Mouse (Mus musculus) lung, postnatal 0 days (tissue): Measurements from ENCODE around the gene Upk3a. TPM values are rescaled to one million over a fixed set of nuclear protein-coding genes. Genes with fewer than 3 reads are reported as not detected.

Experiments
- ATAC-seq: fragments of 200-750 bp; cut with Nextera tagmentation; 2 replicates; pipeline ENCODE4 v1.8.0; 2017; ENCODE audit warnings: moderate library complexity
- DNase-seq: peaks from one replicate; pipeline ENCODE4 v3.0.0-alpha.2; 2016; ENCODE audit warnings: low spot score
- H3K27ac ChIP-seq: fragments of 300-500 bp; sonication (generic); 2 replicates; pipeline ENCODE4 v1.5.1; 2014; ENCODE audit warnings: antibody characterized with exemption, mild to moderate bottlenecking, low read length, mixed read lengths
- H3K27me3 ChIP-seq: fragments of 300-500 bp; sonication (generic); replicated peaks from 2 replicates; pipeline ENCODE4 v1.6.1; 2014; ENCODE audit warnings: low read length, mixed read lengths; ENCODE audit not compliant: insufficient read depth
- H3K36me3 ChIP-seq: fragments of 300-500 bp; sonication (generic); 2 replicates; pipeline ENCODE4 v1.6.1; 2014; ENCODE audit warnings: low read length, mixed read lengths; ENCODE audit not compliant: insufficient read depth
- H3K4me1 ChIP-seq: fragments of 300-500 bp; sonication (generic); 2 replicates; pipeline ENCODE4 v1.6.1; 2014; ENCODE audit warnings: antibody characterized with exemption, low read depth, low read length, mixed read lengths; ENCODE audit not compliant: insufficient read depth
- H3K4me2 ChIP-seq: fragments of 300-500 bp; sonication (generic); replicated peaks from 2 replicates; pipeline ENCODE4 v1.6.1; 2014; ENCODE audit warnings: low read depth, mild to moderate bottlenecking, low read length, moderate library complexity, mixed read lengths
- H3K4me3 ChIP-seq: fragments of 300-500 bp; sonication (generic); 2 replicates; pipeline ENCODE4 v1.5.1; 2014; ENCODE audit warnings: low read depth, low read length
- H3K9ac ChIP-seq: fragments of 300-500 bp; sonication (generic); replicated peaks from 2 replicates; pipeline ENCODE4 v1.6.1; 2014; ENCODE audit warnings: low read depth, mild to moderate bottlenecking
- H3K9me3 ChIP-seq: fragments of 300-500 bp; sonication (generic); 2 replicates; pipeline ENCODE4 v1.6.1; 2016; ENCODE audit warnings: low read length, mixed read lengths
- CTCF ChIP-seq: IDR thresholded peaks from 2 replicates; pipeline ENCODE4 v1.5.1; 2016; ENCODE audit warnings: antibody characterized with exemption, mild to moderate bottlenecking
- EP300 ChIP-seq: IDR thresholded peaks from 2 replicates; pipeline ENCODE4 v1.6.1; 2016; ENCODE audit warnings: antibody characterized with exemption, mild to moderate bottlenecking, control low read depth
- WGBS: fragments of 180-500 bp; shearing (Covaris S2); extraction: QIAGEN DNeasy Blood & Tissue Kit; methylation state at CpG from one replicate; pipeline ENCODE4 v1.1.7; 2014; 5-methylcytosine and 5-hydroxymethylcytosine counted together
- polyA plus RNA-seq: library from polyadenylated mRNA; unstranded; fragments of >200 nt; fragmentation: Nextera tagmentation; extraction: Ambion mirVana; gene quantifications from 2 replicates; pipeline ENCODE4 v1.2.1, GENCODE M21; 2015

The Upk3a gene
- polyA plus RNA-seq, 1 experiment from 2014 or later: 41.0 TPM

DNA sequence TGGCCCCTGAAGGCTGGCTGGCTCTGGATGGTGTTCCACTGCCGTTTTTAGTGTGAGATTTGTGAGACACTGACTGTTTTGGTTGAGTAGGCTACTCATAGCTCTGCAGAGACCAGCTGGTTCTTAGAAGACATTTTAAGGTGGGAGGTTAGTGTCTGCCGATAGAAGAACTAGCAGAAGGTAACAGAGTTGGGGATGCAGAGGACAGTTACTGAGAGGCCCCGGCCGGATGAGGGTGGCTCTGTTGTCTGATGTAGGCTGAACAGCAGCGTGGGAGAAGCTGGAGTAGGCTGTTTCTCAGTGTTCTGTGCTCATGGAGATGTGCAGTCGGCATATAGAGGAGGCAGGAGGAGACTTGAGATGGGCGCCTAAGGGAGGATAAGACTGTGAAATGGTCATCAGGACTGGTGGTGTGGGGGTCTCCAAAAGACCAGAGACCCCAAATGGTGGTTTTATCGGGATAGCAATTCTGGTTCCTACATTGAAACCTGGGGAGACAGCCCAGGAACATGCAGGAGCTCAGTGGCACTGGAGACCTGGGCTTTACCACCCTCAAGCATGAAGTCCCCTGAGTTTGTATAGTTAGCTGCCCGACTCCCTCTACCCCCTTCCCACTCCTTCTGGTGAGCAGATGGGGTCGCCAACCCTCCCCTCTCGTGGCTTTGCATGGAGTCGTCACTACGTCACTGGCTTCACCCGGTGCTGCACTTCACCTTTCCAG, 29.4 kb downstream of the Upk3a start:
- TF ChIP-seq EP300 (no peak), CTCF (no peak)
- H3K36me3 ChIP-seq: peaks cover 27% of the 10 kb centered on the region; the same call in 1 of the 2 replicates
- 90% methylated on average over 14 of the region's 14 CpGs for WGBS

DNA sequence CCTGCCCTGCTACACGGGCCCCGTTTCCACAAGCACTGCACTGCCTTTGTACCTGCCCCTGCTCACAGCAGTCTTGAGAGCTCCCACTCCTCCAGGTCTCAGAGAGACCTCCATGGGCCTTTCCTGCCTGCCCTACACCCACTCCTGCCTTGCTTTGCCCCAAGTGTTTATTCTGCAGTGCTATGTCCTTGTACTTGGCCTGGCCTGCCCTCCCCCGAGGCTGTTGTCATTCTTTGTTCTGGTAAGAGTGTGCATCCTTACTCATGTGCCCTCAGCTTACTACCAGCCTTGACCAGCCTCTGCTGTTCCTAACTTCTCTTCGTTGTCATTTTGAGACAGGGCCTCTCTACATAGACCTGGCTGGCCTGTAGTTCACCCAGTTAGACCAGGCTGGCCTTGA, 30.9 kb downstream of the Upk3a start:
- peaks cover 27% of the 10 kb centered on the region; the same call in 1 of the 2 replicates for H3K36me3 ChIP-seq
- H3K9ac ChIP-seq: no peak overlapping the region
- no peak overlapping the region for H3K27ac ChIP-seq
- H3K4me1 ChIP-seq: no peaks in the 10 kb centered on the region
- no peak for ATAC-seq
- no peaks in the 10 kb centered on the region for H3K9me3 ChIP-seq
- no peak overlapping the region for H3K4me3 ChIP-seq
- no peak for DNase-seq
- TF ChIP-seq CTCF: no peak
- no peak for TF ChIP-seq EP300
- no peak overlapping the region for H3K4me2 ChIP-seq
- no peaks in the 10 kb centered on the region for H3K27me3 ChIP-seq
- WGBS: 86% methylated on average over 4 of the region's 4 CpGs

More for the DNA sequence above, 29.4 kb downstream of the Upk3a start:
- ATAC-seq: no peak
- Histone ChIP-seq H3K4me2 (no peak overlapping the region), H3K9me3 (no peaks in the 10 kb centered on the region), H3K27ac (no peak overlapping the region), H3K27me3 (no peaks in the 10 kb centered on the region), H3K9ac (no peak overlapping the region), H3K4me3 (no peak overlapping the region), H3K4me1 (peaks cover 3% of the 10 kb centered on the region; the same call in 1 of the 2 replicates)
- DNase-seq: no peak

DNA sequence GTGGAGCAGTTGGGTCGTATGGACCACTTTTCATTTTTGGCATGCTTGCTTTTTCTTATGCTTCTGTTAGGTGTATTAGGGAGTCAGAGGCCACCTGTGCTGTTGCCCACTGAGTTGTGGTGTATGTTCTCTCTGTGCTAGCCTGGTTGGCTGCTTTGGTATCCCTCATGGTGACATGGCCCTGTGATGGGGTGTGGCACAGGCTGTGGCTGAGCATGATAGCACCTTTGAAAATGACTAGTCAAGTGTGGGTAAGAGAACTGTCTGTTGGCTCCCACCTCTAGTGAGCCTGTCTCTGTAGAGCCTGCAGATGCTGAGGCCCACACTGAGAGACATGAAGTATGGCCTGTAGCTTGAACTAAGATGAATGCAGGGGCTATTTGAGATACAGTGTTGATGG, 32.8 kb downstream of the Upk3a start:
- TF ChIP-seq EP300: no peak
- TF ChIP-seq CTCF: no peak
- Histone ChIP-seq H3K4me1 (no peaks in the 10 kb centered on the region), H3K27me3 (no peaks in the 10 kb centered on the region), H3K36me3 (peaks cover 32% of the 10 kb centered on the region), H3K9ac (no peak overlapping the region), H3K27ac (no peak overlapping the region), H3K4me2 (no peak overlapping the region), H3K9me3 (no peaks in the 10 kb centered on the region), H3K4me3 (no peak overlapping the region)
- ATAC-seq (no peak), DNase-seq (no peak)
- 100% methylated on average over 1 of the region's 1 CpGs for WGBS

DNA sequence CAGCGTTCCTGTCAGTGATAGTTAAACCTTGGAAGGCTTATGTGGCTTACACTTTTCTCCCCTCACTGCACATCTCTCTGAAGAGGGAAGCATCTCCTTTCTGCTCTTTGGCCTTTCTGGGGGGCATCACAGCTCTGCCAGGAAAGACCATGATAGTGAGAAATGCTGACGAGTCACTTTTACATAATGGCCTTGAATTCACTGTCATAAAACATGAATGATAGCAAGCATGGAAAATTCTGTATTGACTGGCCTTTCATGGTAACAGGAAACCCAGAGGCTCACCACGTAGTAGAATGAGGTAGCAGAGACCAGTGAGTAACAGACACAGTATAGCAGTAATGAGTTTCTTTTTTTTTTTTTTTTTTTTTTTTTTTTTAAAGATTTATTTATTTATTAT, 37.2 kb downstream of the Upk3a start:
- no peak overlapping the region for H3K4me3 ChIP-seq
- H3K9me3 ChIP-seq: no peaks in the 10 kb centered on the region
- ATAC-seq: no peak
- no peak for DNase-seq
- WGBS: 92% methylated on average over 3 of the region's 3 CpGs
- no peak overlapping the region for H3K27ac ChIP-seq
- no peak overlapping the region for H3K9ac ChIP-seq
- no peaks in the 10 kb centered on the region for H3K4me1 ChIP-seq
- TF ChIP-seq CTCF (no peak), EP300 (no peak)
- H3K27me3 ChIP-seq: no peaks in the 10 kb centered on the region
- no peak overlapping the region for H3K4me2 ChIP-seq
- peaks cover 20% of the 10 kb centered on the region for H3K36me3 ChIP-seq

DNA sequence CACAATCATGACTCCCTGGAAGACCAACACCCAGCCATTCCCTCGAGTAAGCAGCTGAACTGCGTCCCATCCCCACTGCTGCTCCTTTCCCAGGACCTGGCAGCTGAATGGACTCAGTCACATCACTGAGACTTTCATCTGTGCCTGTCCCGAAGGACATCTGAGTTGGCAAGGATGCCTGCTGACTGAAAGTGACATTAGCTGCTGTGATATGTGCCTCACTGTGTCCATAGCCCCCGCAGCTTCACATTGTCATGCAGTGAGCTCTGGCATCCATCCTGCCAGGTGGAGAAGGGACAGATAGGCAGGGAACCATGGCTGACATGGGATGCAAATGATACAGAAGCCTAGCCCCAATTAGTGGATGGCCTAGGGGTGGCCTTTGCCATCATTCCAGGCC, 38.2 kb downstream of the Upk3a start:
- H3K9ac ChIP-seq: no peak overlapping the region
- no peak overlapping the region for H3K4me2 ChIP-seq
- no peak overlapping the region for H3K27ac ChIP-seq
- no peak overlapping the region for H3K4me3 ChIP-seq
- TF ChIP-seq EP300 (no peak), CTCF (no peak)
- 81% methylated on average over 4 of the region's 4 CpGs for WGBS
- no peaks in the 10 kb centered on the region for H3K9me3 ChIP-seq
- H3K4me1 ChIP-seq: no peaks in the 10 kb centered on the region
- DNase-seq (no peak), ATAC-seq (no peak)
- H3K36me3 ChIP-seq: peaks cover 18% of the 10 kb centered on the region
- H3K27me3 ChIP-seq: no peaks in the 10 kb centered on the region

DNA sequence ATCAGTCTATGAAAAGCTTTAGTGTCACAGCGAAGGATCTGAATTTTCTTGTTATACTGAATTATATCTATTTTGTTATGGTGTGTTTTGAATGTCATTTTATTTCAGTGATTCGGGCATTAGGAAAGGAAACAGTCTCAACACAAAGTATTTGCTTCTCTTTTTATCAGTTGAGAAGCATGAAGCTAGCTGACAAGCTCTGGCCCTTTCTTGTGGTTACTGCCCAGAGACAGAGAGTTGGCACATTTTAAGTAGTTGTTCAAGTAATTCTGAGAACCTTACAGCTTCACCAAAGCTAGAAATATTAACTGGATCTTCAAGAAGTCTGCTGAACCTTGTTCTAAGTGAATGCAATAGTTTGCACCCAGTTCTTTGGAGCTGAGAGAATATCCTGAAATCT, 46.5 kb downstream of the Upk3a start:
- no peak for TF ChIP-seq CTCF
- TF ChIP-seq EP300: no peak
- ATAC-seq: no peak

More for the DNA sequence above, 46.5 kb downstream of the Upk3a start:
- Histone ChIP-seq H3K9ac (no peak overlapping the region), H3K27me3 (no peaks in the 10 kb centered on the region), H3K9me3 (no peaks in the 10 kb centered on the region), H3K4me1 (no peaks in the 10 kb centered on the region), H3K4me3 (no peak overlapping the region), H3K36me3 (0 out of 2 replicates have a peak, but pooled peaks cover 13% of the 10 kb centered on the region), H3K27ac (no peak overlapping the region), H3K4me2 (no peak overlapping the region)
- WGBS: 88% methylated on average over 2 of the region's 2 CpGs
- no peak for DNase-seq
